Mouse (Mus musculus) regulatory T cell (primary cell): ENCODE measurements around the gene Gimap3.

Experiments
- in situ Hi-C: fragments of 300-600 bp; cut with MboI, MseI; formaldehyde crosslinking; loops from one replicate; pipeline ENCODE4 v1.15.1; 2025; ENCODE audit warnings: high pct_unique_total_duplicates

Gene Gimap3

GRCm38 (mm10) chr6:48745490-48745889 lies 25.2 kb downstream of the Gimap3 start:
- in situ Hi-C loops = loop anchor here (10.0 kb wide), 1 partner anchor 71 kb away; the partner anchor contains the start of gene Gimap9

- in situ Hi-C loops = loop anchor here (10.0 kb wide), 1 partner anchor 68 kb away; the partner anchor contains the start of gene Gimap9
These were observed 28.0 kb downstream of the Gimap3 start for GRCm38 (mm10) chr6:48742422-48743351.

GRCm38 (mm10) chr6:48741711-48742206 lies 28.9 kb downstream of the Gimap3 start:
- in situ Hi-C loops = loop anchor here (10.0 kb wide), 1 partner anchor 67 kb away; the partner anchor contains the start of gene Gimap9

- in situ Hi-C loops = loop anchor here (10.0 kb wide), 1 partner anchor 66 kb away; the partner anchor contains the start of gene Gimap9
These were observed 29.4 kb downstream of the Gimap3 start for GRCm38 (mm10) chr6:48741273-48741672.

- in situ Hi-C loops = loop anchor here (10.0 kb wide), 1 partner anchor 66 kb away; the partner anchor contains the start of gene Gimap9
These were observed 30.0 kb downstream of the Gimap3 start for GRCm38 (mm10) chr6:48740501-48741169.

GRCm38 (mm10) chr6:48739780-48740055 lies 30.9 kb downstream of the Gimap3 start:
- in situ Hi-C loops = loop anchor here (5.0 to 10.0 kb wide), 2 partner anchors 33 to 65 kb away; partner anchors contain the start of genes Gimap3 and Gimap9

- in situ Hi-C loops = loop anchor here (5.0 kb wide), 1 partner anchor 33 kb away; the partner anchor contains the start of gene Gimap3
These were observed 31.5 kb downstream of the Gimap3 start, which contains the start of gene Gimap1 for GRCm38 (mm10) chr6:48738961-48739779. Gimap1 (plus strand) TSS chr6:48739054.

- in situ Hi-C loops = loop anchor here (5.0 kb wide), 1 partner anchor 35 kb away; the partner anchor contains the start of gene Gimap3
These were observed 33.0 kb downstream of the Gimap3 start for GRCm38 (mm10) chr6:48737688-48738087.

GRCm38 (mm10) chr6:48737053-48737452 lies 33.6 kb downstream of the Gimap3 start:
- in situ Hi-C loops = loop anchor here (5.0 kb wide), 1 partner anchor 35 kb away; the partner anchor contains the start of gene Gimap3

GRCm38 (mm10) chr6:48733660-48734059 lies 37.0 kb downstream of the Gimap3 start:
- in situ Hi-C loops = no loop called here

- in situ Hi-C loops = no loop called here
These were observed 37.8 kb downstream of the Gimap3 start for GRCm38 (mm10) chr6:48732864-48733304.

GRCm38 (mm10) chr6:48727761-48728160 lies 42.9 kb downstream of the Gimap3 start:
- in situ Hi-C loops = no loop called here

- in situ Hi-C loops = no loop called here
These were observed 45.2 kb downstream of the Gimap3 start for GRCm38 (mm10) chr6:48725476-48725875.

- in situ Hi-C loops = loop anchor here (5.0 to 25.0 kb wide), 2 partner anchors 46 to 961 kb away; partner anchors contain the start of gene Gimap9
These were observed 47.2 kb downstream of the Gimap3 start for GRCm38 (mm10) chr6:48723468-48723867.

- in situ Hi-C loops = loop anchor here (5.0 to 25.0 kb wide), 2 partner anchors 43 to 958 kb away; partner anchors contain the start of gene Gimap9
These were observed 50.3 kb downstream of the Gimap3 start for GRCm38 (mm10) chr6:48720326-48720725.

GRCm38 (mm10) chr6:48718455-48718854 lies 52.2 kb downstream of the Gimap3 start, which contains the start of the genes Gm28053 and Gimap7:
Gm28053 (plus strand) TSS chr6:48718607.
Gimap7 (plus strand) TSS chr6:48718621.
- in situ Hi-C loops = loop anchor here (25.0 kb wide), 1 partner anchor 956 kb away; no protein-coding TSS in a partner anchor
